Mouse (Mus musculus): ENCODE data around the gene Fam199x.

The Fam199x gene

DNA sequence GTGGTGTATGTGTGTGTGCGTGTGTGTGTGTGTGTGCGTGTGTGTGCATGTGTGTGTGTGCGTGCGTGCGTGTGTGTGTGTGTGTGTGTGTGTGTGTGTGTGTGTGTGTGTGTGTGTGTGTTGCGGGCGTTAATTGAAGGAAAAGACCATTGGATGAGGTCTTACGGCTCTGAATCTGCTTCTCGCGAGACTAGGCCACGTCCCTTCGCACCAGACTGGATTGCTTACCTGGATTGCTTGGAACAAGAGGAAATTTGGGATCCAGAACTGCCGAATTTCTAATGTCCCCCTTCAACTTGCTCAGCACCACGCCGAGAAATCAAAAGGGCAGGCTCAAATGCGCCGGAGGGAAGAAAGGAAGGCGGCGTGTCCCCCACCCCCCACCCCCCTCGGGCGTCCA lies 72.3 kb downstream of the Fam199x start, which contains the start of gene Esx1:
Gene Esx1, minus strand, starts transcription at position 366 of the 400 bp plus-strand sequence.
- ChIA-PET CTCF (no interaction called here), POLR2A (interaction anchor here in 1 of 4 experiments (0.9 to 1.3 kb wide), 2 partner anchors 18 to 93 kb away, joined by 3 read pairs; no protein-coding TSS in a partner anchor)

DNA sequence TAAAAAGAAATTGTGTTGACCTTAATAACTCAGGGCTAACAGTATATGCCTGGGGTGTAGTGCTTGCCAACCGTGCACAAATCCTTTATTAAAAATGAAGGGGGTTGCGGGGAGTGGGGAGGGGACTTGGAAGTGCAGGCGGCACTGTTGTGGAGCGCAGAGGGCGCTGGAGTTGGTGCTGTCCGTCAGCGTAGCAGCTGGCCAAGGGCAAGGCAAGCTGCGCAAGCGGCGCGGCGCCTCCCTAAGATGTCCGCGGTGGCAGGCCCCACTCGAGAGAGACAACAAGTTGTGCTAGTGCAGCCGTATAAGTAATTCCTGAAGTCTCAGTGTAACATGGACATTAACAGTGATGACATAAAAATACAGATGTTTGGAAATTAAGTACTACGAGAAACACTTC lies 78.1 kb downstream of the Fam199x start:
- POLR2A ChIA-PET: no interaction called here
- CTCF ChIA-PET: interaction anchor here in 2 of 4 experiments (1.0 to 2.2 kb wide), 3 partner anchors 10 to 15 kb away, joined by 3 to 6 read pairs (median 6); no protein-coding TSS in a partner anchor

Data from embryonic stem cell, embryonic (primary cell).